Mouse (Mus musculus) A20 (cell line): Measurements from ENCODE around the gene Brd2.

Experiments used
- DNase-seq: peaks from one replicate; pipeline ENCODE4 v3.0.0-alpha.2; 2011; ENCODE audit warnings: low read depth, low spot score

The Brd2 gene

GRCm38 (mm10) chr17:34088124-34088523, 34.3 kb downstream of the Brd2 start:
- DNase-seq, result no peak

- no peak for DNase-seq
Observed at GRCm38 (mm10) chr17:34087386-34087785, 35.0 kb downstream of the Brd2 start.

GRCm38 (mm10) chr17:34083104-34083503, 39.3 kb downstream of the Brd2 start:
- DNase-seq, result no peak

- DNase-seq, result peak; percentile 68
Observed at GRCm38 (mm10) chr17:34079621-34080020, 42.8 kb downstream of the Brd2 start.

- DNase-seq, result no peak
Observed at GRCm38 (mm10) chr17:34079002-34079401, 43.4 kb downstream of the Brd2 start.

- peak; percentile 61 for DNase-seq
Observed at GRCm38 (mm10) chr17:34078148-34078547, 44.3 kb downstream of the Brd2 start.

- peak; percentile 88 for DNase-seq
Observed at GRCm38 (mm10) chr17:34077549-34077948, 44.9 kb downstream of the Brd2 start.

GRCm38 (mm10) chr17:34075271-34075670, 47.2 kb downstream of the Brd2 start:
- DNase-seq, result peak; percentile 78

GRCm38 (mm10) chr17:34072091-34072490, 50.3 kb downstream of the Brd2 start:
- peak; percentile 50 for DNase-seq

GRCm38 (mm10) chr17:34068864-34069263, 53.6 kb downstream of the Brd2 start:
- DNase-seq, result no peak
